Mouse (Mus musculus): Measurements from ENCODE around the gene Lrit2. TPM values are rescaled to one million over a fixed set of nuclear protein-coding genes. Genes with fewer than 3 reads are reported as not detected.

Lrit2 gene
- polyA plus RNA-seq (2015; fragmentation: Nextera tagmentation; extraction: Ambion mirVana): not detected in 2 replicates

- H3K9me3 ChIP-seq (ENCODE audit: low read length): no peaks in the 10 kb centered on the region
- no peak within 1 kb of the TSS for H3K27ac ChIP-seq (ENCODE audit: low read depth)
- no peaks in the 10 kb centered on the region for H3K4me1 ChIP-seq (ENCODE audit: insufficient read depth)
- TF ChIP-seq CTCF (IDR thresholded peaks at IDR 0.05; ENCODE audit: low read depth) (no peak), EP300 (IDR thresholded peaks at IDR 0.05; ENCODE audit: low read depth) (no peak)
- no peak within 1 kb of the TSS for H3K4me3 ChIP-seq (ENCODE audit: low read depth, low read length)
- H3K4me2 ChIP-seq (ENCODE audit: low read depth, low read length): no peak within 1 kb of the TSS
- no peak for ATAC-seq
- H3K27me3 ChIP-seq (ENCODE audit: insufficient read depth, low read length): no peaks in the 10 kb centered on the region
- no peaks in the 10 kb centered on the region for H3K36me3 ChIP-seq (replicated peaks; ENCODE audit: insufficient read depth, low read length)
- 62% methylated on average over 5 of the region's 5 CpGs for WGBS (ENCODE audit: insufficient replicate concordance)
- H3K9ac ChIP-seq (replicated peaks): no peak within 1 kb of the TSS
- DNase-seq: no peak
Measured at GRCm38 (mm10) chr14:37067629-37068028, at the start of gene Lrit2. TSS of gene Lrit2 (plus strand) at chr14:37067929.

DNA sequence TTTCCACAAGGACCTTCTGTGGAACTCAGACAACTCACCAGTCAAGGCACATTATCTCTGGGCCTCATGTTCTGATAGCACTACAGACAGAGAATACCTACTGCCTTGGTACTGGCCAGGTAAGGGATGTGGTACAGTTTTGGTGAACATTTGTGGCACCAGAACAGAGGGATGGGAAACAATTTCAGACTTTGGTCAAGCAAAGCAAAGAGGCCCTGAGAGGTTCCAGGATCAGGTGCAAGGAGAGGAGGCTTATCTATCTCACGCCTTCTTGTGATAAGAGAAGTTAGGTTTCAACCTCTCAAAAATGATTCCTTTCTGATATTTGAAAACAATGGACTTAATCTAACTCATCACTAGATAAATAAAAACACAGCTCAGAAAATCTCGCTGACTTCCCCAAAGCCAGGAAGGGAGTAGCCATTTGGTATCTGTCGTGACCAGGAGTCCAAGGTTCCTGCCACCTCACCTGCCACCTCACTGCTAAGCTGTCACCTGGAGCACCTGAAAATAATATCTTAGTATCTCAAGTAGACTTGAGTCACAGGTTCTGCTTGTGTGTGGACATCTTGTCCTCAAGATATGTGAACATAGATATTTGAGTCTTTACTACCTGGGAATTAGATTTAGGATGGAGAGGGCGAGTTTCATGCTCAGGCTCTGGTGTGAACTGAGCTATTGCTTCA, 40.3 kb upstream of the Lrit2 start:
- WGBS (ENCODE audit: insufficient replicate concordance): 57% methylated on average over 4 of the region's 4 CpGs

GRCm38 (mm10) chr14:37027951-37028350, 39.8 kb upstream of the Lrit2 start:
- no peaks in the 10 kb centered on the region for H3K9me3 ChIP-seq (ENCODE audit: low read length)
- H3K36me3 ChIP-seq (replicated peaks; ENCODE audit: insufficient read depth, low read length): no peaks in the 10 kb centered on the region
- ATAC-seq (0 out of 2 replicates have a peak, but pooled peaks have one; percentile 31), DNase-seq (no peak)
- H3K9ac ChIP-seq (replicated peaks): no peak overlapping the region
- no peak overlapping the region for H3K4me3 ChIP-seq (ENCODE audit: low read depth, low read length)
- no peak overlapping the region for H3K27ac ChIP-seq (ENCODE audit: low read depth)
- H3K4me1 ChIP-seq (ENCODE audit: insufficient read depth): no peaks in the 10 kb centered on the region
- H3K27me3 ChIP-seq (ENCODE audit: insufficient read depth, low read length): no peaks in the 10 kb centered on the region
- TF ChIP-seq EP300 (IDR thresholded peaks at IDR 0.05; ENCODE audit: low read depth) (no peak), CTCF (IDR thresholded peaks at IDR 0.05; ENCODE audit: low read depth) (no peak)
- 68% methylated on average over 3 of the region's 3 CpGs for WGBS (ENCODE audit: insufficient replicate concordance)
- H3K4me2 ChIP-seq (ENCODE audit: low read depth, low read length): no peak overlapping the region

More for the DNA sequence above, 40.3 kb upstream of the Lrit2 start:
- no peak for ATAC-seq
- H3K9ac ChIP-seq (replicated peaks): no peak overlapping the region
- no peak overlapping the region for H3K4me3 ChIP-seq (ENCODE audit: low read depth, low read length)
- DNase-seq: no peak
- no peak overlapping the region for H3K4me2 ChIP-seq (ENCODE audit: low read depth, low read length)
- TF ChIP-seq EP300 (IDR thresholded peaks at IDR 0.05; ENCODE audit: low read depth) (no peak), CTCF (IDR thresholded peaks at IDR 0.05; ENCODE audit: low read depth) (no peak)
- H3K36me3 ChIP-seq (replicated peaks; ENCODE audit: insufficient read depth, low read length): no peaks in the 10 kb centered on the region
- no peaks in the 10 kb centered on the region for H3K27me3 ChIP-seq (ENCODE audit: insufficient read depth, low read length)
- H3K4me1 ChIP-seq (ENCODE audit: insufficient read depth): no peaks in the 10 kb centered on the region
- no peak overlapping the region for H3K27ac ChIP-seq (ENCODE audit: low read depth)
- no peaks in the 10 kb centered on the region for H3K9me3 ChIP-seq (ENCODE audit: low read length)

GRCm38 (mm10) chr14:37028555-37028954, 39.2 kb upstream of the Lrit2 start:
- Histone ChIP-seq H3K36me3 (replicated peaks; ENCODE audit: insufficient read depth, low read length) (no peaks in the 10 kb centered on the region), H3K9ac (replicated peaks) (no peak overlapping the region), H3K27ac (ENCODE audit: low read depth) (no peak overlapping the region), H3K4me3 (ENCODE audit: low read depth, low read length) (no peak overlapping the region), H3K4me2 (ENCODE audit: low read depth, low read length) (no peak overlapping the region), H3K4me1 (ENCODE audit: insufficient read depth) (no peaks in the 10 kb centered on the region), H3K27me3 (ENCODE audit: insufficient read depth, low read length) (no peaks in the 10 kb centered on the region), H3K9me3 (ENCODE audit: low read length) (no peaks in the 10 kb centered on the region)
- no peak for DNase-seq
- 79% methylated on average over 3 of the region's 3 CpGs for WGBS (ENCODE audit: insufficient replicate concordance)
- no peak for ATAC-seq
- TF ChIP-seq CTCF (IDR thresholded peaks at IDR 0.05; ENCODE audit: low read depth): no peak
- TF ChIP-seq EP300 (IDR thresholded peaks at IDR 0.05; ENCODE audit: low read depth): no peak

GRCm38 (mm10) chr14:37032481-37033104, 35.1 kb upstream of the Lrit2 start:
- no peaks in the 10 kb centered on the region for H3K4me1 ChIP-seq (ENCODE audit: insufficient read depth)
- no peak for TF ChIP-seq EP300 (IDR thresholded peaks at IDR 0.05; ENCODE audit: low read depth)
- no peak for TF ChIP-seq CTCF (IDR thresholded peaks at IDR 0.05; ENCODE audit: low read depth)
- no peaks in the 10 kb centered on the region for H3K9me3 ChIP-seq (ENCODE audit: low read length)
- no peak overlapping the region for H3K4me3 ChIP-seq (ENCODE audit: low read depth, low read length)
- H3K9ac ChIP-seq (replicated peaks): no peak overlapping the region
- ATAC-seq (no peak), DNase-seq (no peak)
- H3K4me2 ChIP-seq (ENCODE audit: low read depth, low read length): no peak overlapping the region
- no peaks in the 10 kb centered on the region for H3K36me3 ChIP-seq (replicated peaks; ENCODE audit: insufficient read depth, low read length)
- no peak overlapping the region for H3K27ac ChIP-seq (ENCODE audit: low read depth)
- 75% methylated on average over 11 of the region's 11 CpGs for WGBS (ENCODE audit: insufficient replicate concordance)
- H3K27me3 ChIP-seq (ENCODE audit: insufficient read depth, low read length): no peaks in the 10 kb centered on the region

DNA sequence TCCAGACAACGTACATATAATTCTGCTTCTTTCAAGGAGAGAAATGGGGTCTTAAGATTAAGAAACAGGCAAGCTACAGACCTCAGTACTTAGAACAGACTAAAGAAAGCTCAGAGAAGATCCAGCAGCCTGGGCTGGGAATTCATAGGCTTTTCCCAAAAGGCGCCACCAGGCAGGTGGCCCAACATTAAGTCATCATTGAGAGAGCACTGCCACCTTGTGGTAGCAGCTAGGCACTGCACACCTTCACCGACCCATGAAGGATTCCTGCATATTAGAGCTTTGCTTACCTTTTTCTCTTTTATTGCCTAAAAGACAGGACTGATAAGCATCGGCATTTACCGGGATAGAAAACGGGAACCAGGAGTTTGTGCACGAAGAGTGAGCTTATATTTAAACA, 34.5 kb upstream of the Lrit2 start:
- H3K9ac ChIP-seq (replicated peaks): no peak overlapping the region
- H3K27ac ChIP-seq (ENCODE audit: low read depth): no peak overlapping the region
- no peaks in the 10 kb centered on the region for H3K9me3 ChIP-seq (ENCODE audit: low read length)
- no peaks in the 10 kb centered on the region for H3K27me3 ChIP-seq (ENCODE audit: insufficient read depth, low read length)
- no peak overlapping the region for H3K4me2 ChIP-seq (ENCODE audit: low read depth, low read length)
- no peaks in the 10 kb centered on the region for H3K4me1 ChIP-seq (ENCODE audit: insufficient read depth)
- DNase-seq: peak; percentile 69
- ATAC-seq: peak; percentile 54
- no peaks in the 10 kb centered on the region for H3K36me3 ChIP-seq (replicated peaks; ENCODE audit: insufficient read depth, low read length)
- H3K4me3 ChIP-seq (ENCODE audit: low read depth, low read length): no peak overlapping the region
- WGBS (ENCODE audit: insufficient replicate concordance): 12% methylated on average over 7 of the region's 7 CpGs
- peak; percentile 94 for TF ChIP-seq CTCF (IDR thresholded peaks at IDR 0.05; ENCODE audit: low read depth)
- no peak for TF ChIP-seq EP300 (IDR thresholded peaks at IDR 0.05; ENCODE audit: low read depth)

Measured in liver, postnatal 0 days (tissue).